Mouse (Mus musculus) T-cell, adult 2 months (primary cell): ENCODE measurements around the gene Raver1.

Experiments
- DNase-seq: peaks from one replicate; pipeline ENCODE4 v3.0.0; 2022; ENCODE audit warnings: low spot score

The Raver1 gene

GRCm38 (mm10) chr9:21041308-21041707, 50.5 kb downstream of the Raver1 start:
- DNase-seq, result no peak

GRCm38 (mm10) chr9:21039779-21040178, 52.0 kb downstream of the Raver1 start:
- no peak for DNase-seq

GRCm38 (mm10) chr9:21037481-21037891, 54.3 kb downstream of the Raver1 start:
- no peak for DNase-seq

DNA sequence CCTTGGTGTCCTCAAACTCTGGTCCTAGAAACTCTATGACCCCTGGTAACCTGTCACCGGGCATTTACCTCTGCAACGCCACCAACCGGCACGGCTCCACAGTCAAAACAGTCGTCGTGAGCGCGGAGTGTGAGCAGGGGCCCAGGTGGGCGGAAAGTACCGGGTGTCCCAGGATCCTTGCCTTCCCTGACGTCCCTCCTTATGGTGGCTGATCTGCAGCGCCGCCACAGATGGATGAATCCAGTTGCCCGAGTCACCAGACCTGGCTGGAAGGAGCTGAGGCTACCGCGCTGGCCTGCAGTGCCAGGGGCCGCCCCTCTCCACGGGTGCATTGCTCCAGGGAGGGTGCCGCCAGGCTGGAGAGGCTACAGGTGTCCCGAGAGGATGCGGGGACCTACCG, 55.1 kb downstream of the Raver1 start:
- no peak for DNase-seq

DNA sequence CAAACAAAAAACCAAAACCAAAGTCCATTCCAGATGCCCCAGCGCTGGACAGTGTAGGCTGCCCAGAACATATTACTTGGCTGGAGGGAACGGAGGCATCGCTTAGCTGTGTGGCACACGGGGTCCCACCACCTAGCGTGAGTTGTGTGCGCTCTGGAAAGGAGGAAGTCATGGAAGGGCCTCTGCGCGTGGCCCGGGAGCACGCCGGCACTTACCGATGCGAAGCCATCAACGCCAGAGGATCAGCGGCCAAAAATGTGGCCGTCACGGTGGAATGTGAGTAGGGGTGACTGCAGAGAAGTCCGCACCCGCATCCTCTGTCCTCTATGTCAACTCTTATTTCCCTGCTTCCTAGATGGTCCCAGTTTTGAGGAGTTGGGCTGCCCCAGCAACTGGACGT, 55.6 kb downstream of the Raver1 start:
- DNase-seq, result no peak

DNA sequence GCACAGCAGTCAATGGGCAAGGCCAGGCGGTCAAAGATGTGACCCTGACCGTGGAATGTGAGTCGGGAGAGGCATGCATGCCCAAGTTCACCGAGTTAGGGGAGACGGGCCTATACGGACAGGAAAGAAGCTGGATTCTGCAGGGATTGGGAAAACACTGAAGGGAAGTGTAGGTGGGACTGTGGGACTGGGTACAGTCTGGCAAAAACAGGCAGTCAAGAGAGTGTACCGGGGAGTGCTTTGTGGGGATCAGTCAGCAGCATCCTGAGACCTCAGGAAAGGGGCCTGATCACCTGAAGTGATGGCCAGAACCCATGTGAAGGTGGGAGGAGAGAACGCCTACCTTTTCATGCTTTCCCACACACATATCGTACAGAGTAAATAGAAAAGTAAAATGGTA, 56.2 kb downstream of the Raver1 start:
- DNase-seq, result no peak

GRCm38 (mm10) chr9:21034481-21035085, 57.2 kb downstream of the Raver1 start:
- no peak for DNase-seq

- DNase-seq, result peak; percentile 78
Measured at GRCm38 (mm10) chr9:21033136-21033535, 58.7 kb downstream of the Raver1 start.

DNA sequence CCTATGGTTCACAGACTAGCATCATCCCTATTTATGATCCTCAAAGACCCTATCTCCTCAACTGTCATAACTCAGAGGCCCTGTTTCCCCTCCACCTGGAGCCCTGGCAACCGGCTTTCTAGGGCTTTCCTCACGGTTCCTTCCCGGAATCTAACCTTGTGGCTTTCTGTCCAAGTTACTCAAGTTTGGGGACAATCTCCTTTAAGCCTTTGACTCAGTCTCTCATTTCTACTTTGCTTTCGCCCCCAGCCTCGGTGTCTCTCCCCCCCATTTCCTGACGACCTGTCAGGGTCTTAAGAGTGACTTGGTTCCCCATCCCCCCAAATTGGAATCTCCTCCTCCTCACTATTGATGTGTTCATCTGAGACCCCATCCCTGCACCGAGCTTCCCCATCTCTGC, 59.3 kb downstream of the Raver1 start:
- DNase-seq, result no peak

DNA sequence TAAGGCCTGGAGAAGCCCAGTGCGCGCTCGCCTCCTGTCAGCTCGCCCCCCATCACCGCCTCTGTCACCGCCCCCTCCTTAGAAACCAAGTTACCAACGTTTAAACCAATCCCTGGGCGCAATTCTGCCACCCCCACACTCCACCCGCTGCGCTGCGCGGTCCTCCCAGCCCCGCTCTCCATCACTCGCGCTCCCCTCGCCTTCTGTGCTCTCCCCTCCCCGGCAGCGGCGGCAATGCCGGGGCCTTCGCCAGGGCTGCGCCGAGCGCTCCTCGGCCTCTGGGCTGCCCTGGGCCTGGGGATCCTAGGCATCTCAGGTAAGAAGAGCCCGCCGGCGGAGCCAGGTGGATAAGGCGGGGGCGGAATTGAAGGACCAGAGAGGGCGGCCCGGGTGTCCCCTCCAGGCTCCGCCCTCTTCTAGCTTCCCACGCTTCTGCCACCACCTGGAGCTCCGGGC, 59.9 kb downstream of the Raver1 start, which contains the start of gene Icam5:
Gene Icam5 (plus strand): TSS at position 178 of the 456 bp plus-strand sequence.
- DNase-seq, result peak; percentile 41

DNA sequence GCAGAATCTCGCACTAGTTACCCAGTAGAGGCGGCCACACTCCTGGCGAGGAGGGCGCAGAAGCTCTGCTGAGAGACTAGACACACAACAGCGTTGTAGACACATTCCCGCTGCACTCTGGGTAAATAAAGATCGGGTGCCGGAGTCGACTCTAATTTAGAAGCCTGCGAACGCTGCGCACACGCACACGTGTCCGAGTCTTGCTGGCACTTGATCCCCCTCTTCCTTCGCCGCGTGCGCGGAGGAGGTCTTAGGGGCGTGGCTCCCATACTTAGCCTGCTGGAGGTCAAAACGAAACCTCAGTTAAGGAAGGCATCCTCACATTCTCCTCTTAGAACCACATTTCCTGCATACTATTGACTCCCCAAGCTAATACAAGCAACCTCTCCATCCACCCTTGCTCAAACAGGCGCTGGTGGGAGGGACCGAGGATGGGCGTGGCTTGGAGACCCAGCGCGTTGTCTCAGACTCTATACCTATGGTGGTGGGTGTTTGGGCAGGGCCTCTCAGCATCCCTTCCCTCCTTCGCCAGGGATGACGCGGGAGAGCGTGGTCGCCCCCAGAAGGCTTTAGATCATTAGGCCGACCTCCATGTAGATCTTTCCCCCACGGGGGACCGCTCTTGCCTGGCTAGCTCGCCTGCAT, 60.4 kb downstream of the Raver1 start:
- peak; percentile 72 for DNase-seq

DNA sequence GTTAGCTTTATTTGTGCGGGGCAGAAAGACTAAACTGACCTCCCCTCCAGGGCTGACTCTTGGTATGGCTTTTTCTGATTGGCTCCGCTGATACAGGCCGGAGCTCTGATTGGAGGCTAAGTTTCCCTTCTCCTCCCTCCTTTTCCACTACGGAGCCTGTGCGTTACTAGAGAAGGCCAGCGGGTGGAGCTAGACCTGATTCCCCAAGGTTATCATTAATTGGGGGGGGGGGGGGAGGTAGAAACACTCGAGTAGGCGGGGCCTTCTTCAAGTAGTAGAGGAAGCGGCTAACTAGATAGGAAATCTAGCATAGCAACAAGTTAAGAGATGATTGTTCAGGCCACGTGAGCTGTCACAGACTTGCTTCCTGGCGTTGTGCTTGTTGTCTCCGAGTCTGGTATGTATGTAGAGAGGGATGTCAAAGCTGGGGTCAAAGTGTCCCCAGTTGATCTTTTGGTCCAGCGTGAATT, 61.0 kb downstream of the Raver1 start:
- DNase-seq, result peak; percentile 91

- DNase-seq, result peak; percentile 15
Measured at GRCm38 (mm10) chr9:21030055-21030600, 61.7 kb downstream of the Raver1 start.

GRCm38 (mm10) chr9:21029291-21030054, 62.3 kb downstream of the Raver1 start, which contains the start of gene Icam4:
Gene Icam4 (plus strand): TSS chr9:21029373.
- peak; percentile 70 for DNase-seq

DNA sequence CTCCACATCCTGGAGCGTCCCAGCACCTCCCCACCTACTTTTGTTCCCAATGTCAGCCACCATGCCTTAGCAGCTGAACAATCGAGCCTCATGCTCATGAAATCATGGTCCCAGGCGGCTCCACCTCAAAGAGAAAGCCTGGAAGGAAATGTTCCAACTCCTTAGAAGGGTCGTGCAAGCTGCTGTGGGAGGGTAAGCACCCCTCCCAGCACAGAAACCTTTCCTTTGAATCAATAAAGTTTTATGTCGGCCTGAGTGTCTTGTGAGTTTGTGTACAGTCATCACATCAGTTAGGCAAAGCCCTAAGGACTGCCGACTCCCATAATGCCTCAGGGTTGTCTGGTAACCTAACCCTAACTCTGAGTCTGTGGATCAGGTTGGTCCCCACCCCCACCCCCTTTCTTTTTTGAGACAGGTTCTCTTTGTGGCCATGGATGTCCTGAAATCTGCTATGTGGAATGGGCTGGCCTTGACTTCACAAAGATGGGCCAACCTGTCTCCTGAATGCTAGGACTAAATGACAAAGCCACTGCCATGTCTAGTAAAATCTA, 63.2 kb downstream of the Raver1 start:
- DNase-seq, result no peak

- DNase-seq, result no peak
Measured at GRCm38 (mm10) chr9:21027774-21028290, 64.0 kb downstream of the Raver1 start.

- no peak for DNase-seq
Measured at GRCm38 (mm10) chr9:21026849-21027248, 65.0 kb downstream of the Raver1 start.

GRCm38 (mm10) chr9:21025258-21025810, 66.5 kb downstream of the Raver1 start:
- DNase-seq, result no peak
